Mouse (Mus musculus) liver, embryonic 11.5 days (tissue): ENCODE data around the gene Fars2. TPM values are rescaled to one million over a fixed set of nuclear protein-coding genes. Genes with fewer than 3 reads are reported as not detected.

ENCODE experiments used
- ATAC-seq: fragments of 200-750 bp; cut with Nextera tagmentation; replicated peaks from 2 replicates; pipeline ENCODE4 v1.8.0; 2017; ENCODE audit warnings: moderate number of reproducible peaks, mild to moderate bottlenecking, moderate TSS enrichment, moderate library complexity; ENCODE audit not compliant: low FRiP score
- DNase-seq: peaks from one replicate; pipeline ENCODE4 v3.0.0-alpha.2; 2017; ENCODE audit warnings: low spot score
- H3K27ac ChIP-seq: fragments of 300-500 bp; sonication (generic); 2 replicates; pipeline ENCODE4 v1.5.1; 2014; ENCODE audit warnings: mild to moderate bottlenecking, low read depth, low read length, control low read depth
- H3K27me3 ChIP-seq: fragments of 300-500 bp; sonication (generic); replicated peaks from 2 replicates; pipeline ENCODE4 v1.6.1; 2014; ENCODE audit warnings: low read length, mixed read lengths; ENCODE audit not compliant: control insufficient read depth, insufficient read depth
- H3K36me3 ChIP-seq: fragments of 300-500 bp; sonication (generic); 2 replicates; pipeline ENCODE4 v1.6.1; 2014; ENCODE audit warnings: mild to moderate bottlenecking, low read length, moderate library complexity, mixed read lengths; ENCODE audit not compliant: control insufficient read depth, insufficient read depth
- H3K4me1 ChIP-seq: fragments of 300-500 bp; sonication (generic); replicated peaks from 2 replicates; pipeline ENCODE4 v1.6.1; 2014; ENCODE audit warnings: low read length, mixed read lengths; ENCODE audit not compliant: control insufficient read depth, insufficient read depth
- H3K4me2 ChIP-seq: fragments of 300-500 bp; sonication (generic); 2 replicates; pipeline ENCODE4 v1.6.1; 2014; ENCODE audit warnings: mild to moderate bottlenecking, control low read depth, moderate library complexity
- H3K4me3 ChIP-seq: fragments of 300-500 bp; sonication (generic); 2 replicates; pipeline ENCODE4 v1.5.1; 2014; ENCODE audit warnings: low read depth, low read length, control low read depth
- H3K9ac ChIP-seq: fragments of 300-500 bp; sonication (generic); 2 replicates; pipeline ENCODE4 v1.6.1; 2014; ENCODE audit warnings: low read depth, low read length, control low read depth
- H3K9me3 ChIP-seq: fragments of 300-500 bp; sonication (generic); 2 replicates; pipeline ENCODE4 v1.6.1; 2016; ENCODE audit warnings: low read length, inconsistent platforms, mixed read lengths; ENCODE audit not compliant: control insufficient read depth
- WGBS: fragments of 180-500 bp; shearing (Covaris S2); extraction: QIAGEN DNeasy Blood & Tissue Kit; methylation state at CpG from one replicate; pipeline ENCODE4 v1.1.7; 2014; 5-methylcytosine and 5-hydroxymethylcytosine counted together
- polyA plus RNA-seq: library from polyadenylated mRNA; unstranded; fragments of >200 nt; fragmentation: Nextera tagmentation; extraction: Ambion mirVana; gene quantifications from 2 replicates; pipeline ENCODE4 v1.2.1, GENCODE M21; 2014

Gene Fars2
- polyA plus RNA-seq, 1 experiment from 2014 or later: 27.7 TPM

GRCm38 (mm10) chr13:36096684-36097383, 20.4 kb upstream of the Fars2 start:
- no peak overlapping the region for H3K9ac ChIP-seq
- 35% methylated on average over 5 of the region's 5 CpGs for WGBS

GRCm38 (mm10) chr13:36105591-36105990, 11.6 kb upstream of the Fars2 start:
- no peak overlapping the region for H3K9ac ChIP-seq
- no peaks in the 10 kb centered on the region for H3K4me1 ChIP-seq
- DNase-seq: no peak
- WGBS: 89% methylated on average over 6 of the region's 6 CpGs
- no peak overlapping the region for H3K27ac ChIP-seq
- no peak overlapping the region for H3K4me3 ChIP-seq
- no peaks in the 10 kb centered on the region for H3K27me3 ChIP-seq
- H3K36me3 ChIP-seq: no peaks in the 10 kb centered on the region
- ATAC-seq: no peak
- H3K4me2 ChIP-seq: no peak overlapping the region
- no peaks in the 10 kb centered on the region for H3K9me3 ChIP-seq

More at GRCm38 (mm10) chr13:36096684-36097383, 20.4 kb upstream of the Fars2 start:
- Histone ChIP-seq H3K27me3 (no peaks in the 10 kb centered on the region), H3K9me3 (no peaks in the 10 kb centered on the region), H3K4me2 (peak overlapping the region; percentile 26; the same call in 1 of the 2 replicates), H3K36me3 (no peaks in the 10 kb centered on the region; the same call in 1 of the 2 replicates), H3K4me3 (no peak overlapping the region), H3K4me1 (peaks cover 10% of the 10 kb centered on the region; the same call in 1 of the 2 replicates), H3K27ac (peak overlapping the region; percentile 77)
- ATAC-seq (peak; percentile 86), DNase-seq (no peak)

- no peaks in the 10 kb centered on the region for H3K27me3 ChIP-seq
- H3K4me3 ChIP-seq: no peak overlapping the region
- no peaks in the 10 kb centered on the region for H3K36me3 ChIP-seq
- DNase-seq: no peak
- no peak overlapping the region for H3K27ac ChIP-seq
- H3K4me2 ChIP-seq: no peak overlapping the region
- H3K4me1 ChIP-seq: no peaks in the 10 kb centered on the region
- no peak overlapping the region for H3K9ac ChIP-seq
- WGBS: 91% methylated on average over 4 of the region's 4 CpGs
- no peak for ATAC-seq
- no peaks in the 10 kb centered on the region for H3K9me3 ChIP-seq
Observed at GRCm38 (mm10) chr13:36108528-36108927, 8.7 kb upstream of the Fars2 start.

GRCm38 (mm10) chr13:36111331-36111730, 5.9 kb upstream of the Fars2 start:
- ATAC-seq (no peak), DNase-seq (no peak)
- WGBS: 87% methylated on average over 2 of the region's 2 CpGs
- no peaks in the 10 kb centered on the region for H3K36me3 ChIP-seq
- H3K4me1 ChIP-seq: peaks cover 5% of the 10 kb centered on the region
- H3K4me2 ChIP-seq: no peak overlapping the region
- H3K9me3 ChIP-seq: no peaks in the 10 kb centered on the region
- no peak overlapping the region for H3K4me3 ChIP-seq
- no peak overlapping the region for H3K27ac ChIP-seq
- H3K27me3 ChIP-seq: no peaks in the 10 kb centered on the region
- no peak overlapping the region for H3K9ac ChIP-seq

- no peak for ATAC-seq
- no peak overlapping the region for H3K9ac ChIP-seq
- H3K36me3 ChIP-seq: no peaks in the 10 kb centered on the region
- H3K4me1 ChIP-seq: peaks cover 5% of the 10 kb centered on the region
- H3K4me3 ChIP-seq: no peak overlapping the region
- no peak overlapping the region for H3K4me2 ChIP-seq
- WGBS: 80% methylated on average over 5 of the region's 5 CpGs
- H3K27me3 ChIP-seq: no peaks in the 10 kb centered on the region
- H3K27ac ChIP-seq: no peak overlapping the region
- no peak for DNase-seq
- no peaks in the 10 kb centered on the region for H3K9me3 ChIP-seq
Observed at GRCm38 (mm10) chr13:36113181-36113580, 4.0 kb upstream of the Fars2 start.

GRCm38 (mm10) chr13:36116520-36117142, 581 bp upstream of the Fars2 start:
- Histone ChIP-seq H3K27me3 (no peaks in the 10 kb centered on the region), H3K9me3 (no peaks in the 10 kb centered on the region), H3K4me2 (peak overlapping the region; percentile 88), H3K4me1 (peaks cover 5% of the 10 kb centered on the region), H3K27ac (peak overlapping the region; percentile 87), H3K9ac (peak overlapping the region; percentile 80), H3K36me3 (no peaks in the 10 kb centered on the region), H3K4me3 (peak overlapping the region; percentile 81)
- ATAC-seq: peak; percentile 41
- peak; percentile 64 for DNase-seq
- WGBS: 6% methylated on average over 21 of the region's 21 CpGs

GRCm38 (mm10) chr13:36119684-36120083, 2.5 kb downstream of the Fars2 start:
- Histone ChIP-seq H3K27ac (no peak overlapping the region), H3K4me3 (no peak overlapping the region), H3K9ac (no peak overlapping the region), H3K4me2 (no peak overlapping the region), H3K4me1 (peaks cover 5% of the 10 kb centered on the region), H3K27me3 (no peaks in the 10 kb centered on the region), H3K36me3 (no peaks in the 10 kb centered on the region), H3K9me3 (no peaks in the 10 kb centered on the region)
- DNase-seq (no peak), ATAC-seq (no peak)
- WGBS: 78% methylated on average over 4 of the region's 4 CpGs

GRCm38 (mm10) chr13:36120606-36121005, 3.4 kb downstream of the Fars2 start:
- H3K4me2 ChIP-seq: no peak overlapping the region
- no peaks in the 10 kb centered on the region for H3K9me3 ChIP-seq
- no peak overlapping the region for H3K9ac ChIP-seq
- H3K27me3 ChIP-seq: no peaks in the 10 kb centered on the region
- H3K4me3 ChIP-seq: no peak overlapping the region
- ATAC-seq: no peak
- no peak for DNase-seq
- no peaks in the 10 kb centered on the region for H3K36me3 ChIP-seq
- H3K27ac ChIP-seq: no peak overlapping the region
- H3K4me1 ChIP-seq: peaks cover 5% of the 10 kb centered on the region
